Mouse (Mus musculus): ENCODE results near the gene Muc5b.

The Muc5b gene

DNA sequence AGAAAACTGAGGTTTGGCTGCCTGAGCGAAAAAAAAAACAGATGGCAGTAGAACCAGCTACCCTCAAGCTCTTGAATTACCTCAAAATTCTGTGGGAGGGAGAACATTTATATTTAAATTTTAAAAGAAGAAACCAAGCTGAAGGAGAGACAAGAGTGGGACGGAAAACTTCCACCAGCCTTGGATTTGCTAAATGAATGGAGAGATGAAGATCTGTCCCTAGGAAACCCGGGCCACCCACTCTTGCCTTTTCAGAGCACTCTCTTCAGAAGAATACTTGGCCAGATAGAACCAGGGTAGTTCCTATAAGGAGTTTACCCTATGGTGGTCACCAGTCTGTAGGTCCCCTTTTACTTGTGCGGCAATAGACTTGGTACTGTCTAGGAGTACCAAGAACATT is 63.9 kb downstream of the Muc5b start:
- no peak for DNase-seq (ENCODE audit: low spot score)

DNA sequence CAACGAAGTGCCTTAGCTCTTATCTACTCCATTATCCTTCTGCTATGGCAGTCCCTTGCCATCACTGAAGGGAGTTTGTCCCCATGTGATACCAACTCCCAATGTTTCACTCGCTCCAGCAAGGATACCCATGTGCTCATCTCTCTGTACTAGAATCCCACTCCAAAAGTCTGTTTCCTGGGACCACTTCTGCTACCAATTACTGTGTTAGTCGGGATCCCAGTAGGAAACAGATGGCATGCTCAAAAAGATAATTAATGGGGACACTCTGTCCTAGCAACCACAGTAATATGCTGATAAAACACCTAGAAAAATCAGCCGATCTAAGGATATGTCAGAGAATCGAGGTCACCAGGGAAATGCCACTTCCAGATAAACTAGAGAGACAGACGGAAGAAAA is 69.7 kb downstream of the Muc5b start:
- no peak for DNase-seq (ENCODE audit: low spot score)

DNA sequence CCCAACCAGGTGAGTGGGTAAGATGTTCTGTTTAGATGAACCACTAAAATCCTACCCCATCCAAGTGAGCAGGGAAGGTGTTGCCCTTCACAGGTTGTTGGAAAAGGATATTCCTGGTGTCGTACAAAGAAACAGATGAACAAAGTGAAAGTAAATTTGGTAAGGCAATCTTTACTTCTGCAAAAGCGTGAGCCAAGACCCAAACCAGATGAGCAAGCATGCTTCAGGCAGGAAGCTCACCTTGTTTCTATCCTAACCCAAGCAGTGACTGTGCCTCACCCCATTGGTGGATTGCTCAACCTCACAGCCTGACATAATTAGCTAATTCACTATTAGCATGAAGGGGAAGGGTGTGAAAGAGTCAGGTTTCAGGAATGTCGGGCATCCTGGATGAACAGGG is 72.4 kb downstream of the Muc5b start:
- DNase-seq (ENCODE audit: low spot score): no peak

DNA sequence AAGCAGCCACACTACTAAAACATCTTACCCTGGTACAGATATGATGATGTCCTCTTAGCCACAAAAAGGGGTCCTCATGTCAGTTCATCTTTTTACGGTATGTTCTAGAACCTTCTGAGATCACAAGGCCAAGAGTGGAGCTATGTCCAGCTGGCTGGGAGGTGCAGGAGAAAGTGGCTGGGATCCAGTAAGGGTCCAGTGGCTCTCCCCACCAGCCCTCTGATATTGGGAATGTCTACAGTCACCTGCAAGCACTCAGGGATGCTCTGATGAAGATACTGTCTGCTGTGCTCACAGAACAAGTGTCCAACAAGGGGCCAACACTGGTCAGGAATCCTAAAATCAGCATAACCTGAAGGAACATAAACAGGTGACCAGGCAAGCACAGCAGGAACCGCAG is 79.5 kb downstream of the Muc5b start, which contains the start of gene Tollip:
Tollip (minus strand) TSS at position 101 of the 400 bp plus-strand sequence.
- no peak for DNase-seq (ENCODE audit: low spot score)

All from testis, postnatal 10 days (tissue).